Mouse (Mus musculus) left cerebral cortex, postnatal 36 days (tissue): Measurements from ENCODE around the gene Mmp14. TPM values are rescaled to one million over a fixed set of nuclear protein-coding genes. Genes with fewer than 3 reads are reported as not detected.

Experiments used
- DNase-seq, 2 experiments: peaks; one replicate each; pipeline ENCODE4 v3.0.0; 2021 to 2022; ENCODE audit warnings: low spot score in 2 of 2, mixed read lengths in 1 of 2
- intact Hi-C: fragments of 180-260 bp; cut with DNase I; formaldehyde crosslinking; loops from one replicate; pipeline ENCODE4 v1.15.1; 2025
- total RNA-seq, 2 experiments: library from RNA; stranded (reverse); gene quantifications; 2 replicates each; pipeline ENCODE4 v1.2.3; 2021

Gene Mmp14
- total RNA-seq, result 10 to 100 TPM in 1 of 2 experiments, 1 to 10 TPM in 1; 7.2 to 10.8 TPM

DNA sequence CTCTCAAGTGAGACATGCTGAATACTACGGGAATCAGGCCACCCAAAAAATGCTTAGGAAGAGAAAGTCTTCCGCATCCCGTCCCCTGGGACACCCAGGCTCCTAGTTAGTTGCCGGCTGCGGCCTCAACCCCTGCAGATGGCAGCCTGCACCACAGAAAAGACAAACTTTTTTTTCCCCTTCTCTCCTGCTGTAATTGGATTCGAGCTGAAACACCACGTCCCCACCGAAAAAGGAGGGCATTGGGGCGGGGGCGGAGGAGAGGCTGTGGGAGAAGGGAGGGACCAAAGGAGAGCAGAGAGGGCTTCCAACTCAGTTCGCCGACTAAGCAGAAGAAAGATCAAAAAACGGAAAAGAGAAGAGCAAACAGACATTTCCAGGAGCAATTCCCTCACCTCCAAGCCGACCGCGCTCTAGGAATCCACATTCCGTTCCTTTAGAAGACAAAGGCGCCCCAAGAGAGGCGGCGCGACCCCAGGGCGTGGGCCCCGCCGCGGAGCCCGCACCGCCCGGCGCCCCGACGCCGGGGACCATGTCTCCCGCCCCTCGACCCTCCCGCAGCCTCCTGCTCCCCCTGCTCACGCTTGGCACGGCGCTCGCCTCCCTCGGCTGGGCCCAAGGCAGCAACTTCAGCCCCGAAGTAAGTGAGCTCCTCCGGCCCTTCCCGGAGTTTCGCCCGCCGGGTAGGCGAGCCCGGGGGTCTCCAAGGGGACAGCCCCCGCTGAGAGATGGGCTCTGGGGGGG, at the start of gene Mmp14:
TSS of gene Mmp14 (plus strand) at position 279 of the 744 bp plus-strand sequence.
- intact Hi-C loops, result loop anchor here (2.0 kb wide), 1 partner anchor 17 kb away; no protein-coding TSS in a partner anchor
- DNase-seq, result peak; percentile 32 to 43

DNA sequence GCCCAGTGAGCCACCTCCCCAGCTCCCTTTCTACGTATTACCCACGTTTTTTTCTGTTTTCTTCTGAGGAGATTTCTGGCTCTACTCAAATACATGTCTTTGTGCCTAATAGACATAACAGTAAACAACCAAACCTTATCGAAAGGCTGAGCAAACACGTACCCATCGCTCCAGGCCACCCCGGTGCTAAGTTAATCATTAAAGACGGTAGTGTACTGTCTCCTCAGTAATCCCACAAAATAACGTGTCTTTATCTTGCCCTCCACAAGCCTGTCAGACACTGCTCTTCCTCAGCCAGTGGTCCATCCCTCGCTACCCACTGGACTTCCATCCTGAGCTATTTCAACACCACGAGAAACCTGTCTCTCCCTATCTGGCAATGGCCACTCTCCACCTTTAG, 49.6 kb upstream of the Mmp14 start:
- intact Hi-C loops, result no loop called here
- DNase-seq, result no peak

DNA sequence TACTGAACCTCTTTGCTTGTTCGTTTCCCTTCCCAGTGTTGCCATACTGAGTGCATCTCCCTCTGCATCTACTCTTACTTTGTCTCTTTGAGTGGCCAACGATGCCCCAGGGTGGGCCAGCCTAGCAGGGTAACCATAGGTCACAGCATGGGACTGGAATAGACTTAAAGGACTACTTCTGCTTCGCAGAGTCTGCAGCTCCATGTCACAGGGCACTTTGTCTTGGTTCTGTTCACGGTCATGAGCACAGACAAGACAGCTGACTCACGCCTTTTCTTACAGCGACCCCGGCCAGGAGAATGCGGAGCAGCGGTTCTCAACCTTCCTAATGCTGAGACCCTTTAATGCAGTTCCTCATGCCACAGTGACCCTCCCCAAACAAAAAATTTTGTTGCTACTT, 48.8 kb upstream of the Mmp14 start:
- intact Hi-C loops, result no loop called here
- DNase-seq, result no peak

DNA sequence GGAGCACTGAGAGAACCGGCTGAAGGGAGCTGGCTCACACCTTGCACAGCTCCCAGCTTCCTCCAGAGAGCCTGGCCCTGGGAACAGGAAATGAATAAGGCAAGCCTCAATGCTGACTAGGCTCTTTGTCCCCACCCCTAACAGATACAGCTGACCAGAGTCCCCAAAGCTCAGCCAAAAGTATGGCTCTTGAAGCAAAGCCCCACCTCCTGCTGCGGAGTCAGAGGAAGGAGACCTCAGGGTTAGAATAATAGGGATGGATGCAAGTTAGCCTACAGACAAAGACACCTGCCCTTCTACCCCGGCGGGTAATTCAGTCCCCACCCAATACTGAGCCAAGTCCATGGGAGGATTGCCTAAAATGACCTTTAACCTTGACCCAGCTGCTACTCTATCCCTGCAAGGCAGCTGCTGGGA, 48.0 kb upstream of the Mmp14 start:
- intact Hi-C loops, result no loop called here
- DNase-seq, result no peak

DNA sequence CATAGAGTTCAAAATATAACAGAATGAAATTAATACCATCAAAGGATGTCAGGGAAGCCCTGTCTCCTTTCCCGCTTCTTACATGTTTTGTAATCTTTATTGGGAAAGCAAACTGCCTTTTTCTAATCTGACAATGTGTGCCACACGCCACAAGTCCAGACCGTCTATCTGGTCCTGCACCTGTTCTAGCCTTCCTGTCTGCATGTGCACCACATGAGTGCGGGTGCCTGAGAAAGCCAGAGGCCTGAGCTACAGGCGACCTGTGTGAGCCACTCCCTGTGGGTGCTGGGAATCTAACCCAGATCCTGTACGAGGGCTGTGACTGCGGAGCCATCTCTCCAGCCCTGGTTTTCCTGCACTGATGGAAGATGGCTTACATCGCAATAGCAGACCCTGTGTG, 47.0 kb upstream of the Mmp14 start:
- intact Hi-C loops, result no loop called here
- DNase-seq, result no peak

DNA sequence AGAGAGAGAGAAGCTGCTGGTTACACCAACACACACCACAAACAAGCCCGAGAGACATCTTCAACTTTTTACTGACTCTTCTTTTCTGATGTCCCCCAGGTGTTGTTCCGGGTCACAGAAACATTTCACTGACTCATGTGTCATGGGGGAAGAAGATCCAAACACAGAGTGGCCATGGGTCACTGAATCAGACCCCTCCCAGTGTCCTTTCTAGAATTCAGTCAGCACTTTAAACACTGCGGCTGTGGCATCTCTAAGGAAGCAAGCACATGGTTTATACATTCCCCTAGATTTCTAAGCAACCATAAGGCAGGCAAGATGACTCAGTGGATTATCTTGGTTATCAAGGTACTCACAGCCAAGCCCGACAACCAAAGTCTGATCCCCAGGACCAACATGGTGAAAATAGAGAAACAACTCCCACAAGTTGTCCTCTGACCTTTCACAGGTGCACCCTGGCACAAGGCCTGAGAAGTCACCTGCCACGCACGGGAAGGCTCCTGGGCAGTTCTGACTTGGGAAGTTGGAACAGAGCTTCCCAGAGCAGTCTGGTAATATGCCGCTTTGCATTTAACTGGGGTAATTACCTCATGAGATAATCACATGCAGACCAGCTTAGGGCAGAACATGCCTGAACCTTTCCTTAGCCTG, 45.3 kb upstream of the Mmp14 start:
- no peak for DNase-seq
- intact Hi-C loops, result no loop called here

DNA sequence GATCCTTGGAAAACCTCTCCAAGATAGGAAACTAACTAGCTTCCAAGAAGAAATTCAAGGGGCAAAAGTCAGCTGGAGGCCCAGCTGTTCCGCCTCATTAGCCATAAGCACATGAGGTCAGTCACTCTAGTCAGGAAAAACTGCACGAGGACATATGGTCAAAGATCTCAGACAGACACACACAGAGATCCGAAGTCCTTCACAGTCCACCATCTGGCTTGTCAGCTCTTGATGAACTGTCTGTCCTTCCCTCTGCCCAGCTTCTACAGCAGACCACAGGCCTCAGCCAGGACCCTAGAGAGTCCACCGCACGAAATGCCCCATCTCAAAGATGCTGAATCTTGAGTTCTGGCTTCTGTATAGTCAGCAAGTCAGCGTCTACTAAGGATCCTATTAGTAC, 43.9 kb upstream of the Mmp14 start:
- intact Hi-C loops, result no loop called here
- no peak for DNase-seq

DNA sequence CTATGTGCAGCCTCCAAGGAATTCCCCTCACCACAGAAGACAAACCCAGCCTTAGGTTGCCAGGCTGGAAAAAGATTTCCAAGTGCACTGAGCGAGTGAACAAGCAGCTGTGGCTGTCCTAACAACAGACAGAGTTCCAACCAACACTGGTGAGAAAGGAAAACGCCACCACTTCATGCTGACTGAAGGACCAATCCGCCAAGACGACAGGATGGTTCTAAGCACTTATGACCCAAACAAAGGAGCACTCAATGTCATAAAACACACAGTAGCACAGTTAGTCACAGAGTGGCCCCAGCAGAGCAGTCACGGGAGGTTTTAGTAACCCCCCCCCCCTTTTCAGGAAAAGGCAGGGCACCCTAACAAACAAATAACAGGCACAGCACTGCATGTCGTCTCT, 40.6 kb upstream of the Mmp14 start:
- intact Hi-C loops, result no loop called here
- no peak for DNase-seq

DNA sequence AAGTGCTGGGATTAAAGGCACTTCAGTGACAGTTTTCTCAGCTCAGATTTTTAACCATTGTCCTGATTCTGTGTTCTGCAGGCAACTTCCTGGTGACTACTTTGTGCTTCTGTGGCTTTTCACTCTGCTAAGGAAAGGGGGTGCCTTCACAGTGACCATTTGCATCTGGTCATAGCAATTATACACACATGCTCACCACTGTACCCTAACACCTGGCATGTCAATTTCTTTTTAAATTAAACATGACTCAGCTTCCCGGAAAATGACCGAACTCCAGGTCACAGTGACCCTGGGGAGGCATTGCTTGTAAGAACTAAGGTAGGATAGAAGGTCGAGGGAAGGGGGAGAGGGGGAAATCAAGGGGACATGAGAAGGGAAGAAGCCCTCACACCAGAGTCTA, 37.6 kb upstream of the Mmp14 start:
- intact Hi-C loops, result no loop called here
- DNase-seq, result no peak

DNA sequence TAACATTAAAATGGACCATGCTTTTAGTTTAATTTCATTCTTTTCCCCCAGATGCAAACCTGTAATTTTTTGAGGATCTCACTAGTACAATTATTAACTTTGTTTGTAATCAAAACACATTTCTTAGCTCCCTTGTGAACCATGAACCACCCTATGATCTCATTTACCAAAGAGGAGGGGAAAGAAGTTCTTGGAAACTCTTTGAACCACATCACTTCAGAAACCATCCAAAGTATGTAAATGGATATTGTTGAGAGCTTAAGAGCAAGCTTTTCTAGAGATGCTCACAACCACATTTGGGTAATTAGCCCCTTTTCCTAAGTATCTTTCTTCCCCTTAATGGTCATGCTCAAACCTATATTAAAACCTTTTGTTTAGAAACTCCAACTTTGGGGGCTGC, 37.1 kb upstream of the Mmp14 start:
- DNase-seq, result no peak
- intact Hi-C loops, result no loop called here

DNA sequence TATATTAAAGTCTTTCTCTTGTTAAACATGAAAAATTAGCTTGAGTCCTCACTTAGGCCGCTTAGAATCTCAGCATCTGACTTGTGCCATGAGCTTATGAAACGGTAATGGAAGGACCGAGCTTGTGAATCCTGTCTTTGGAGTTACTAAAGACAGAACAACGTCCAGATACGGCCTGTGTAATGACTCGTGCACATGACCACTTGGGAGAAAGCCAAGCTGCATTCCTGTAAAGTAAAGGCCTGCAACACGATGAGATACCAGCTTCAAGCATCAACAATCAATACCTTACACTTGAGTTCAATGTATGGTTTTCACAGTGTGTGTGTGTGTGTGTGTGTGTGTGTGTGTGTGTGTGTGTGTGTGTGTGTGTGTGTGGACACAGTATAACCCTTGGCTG, 34.7 kb upstream of the Mmp14 start:
- intact Hi-C loops, result no loop called here
- no peak for DNase-seq

DNA sequence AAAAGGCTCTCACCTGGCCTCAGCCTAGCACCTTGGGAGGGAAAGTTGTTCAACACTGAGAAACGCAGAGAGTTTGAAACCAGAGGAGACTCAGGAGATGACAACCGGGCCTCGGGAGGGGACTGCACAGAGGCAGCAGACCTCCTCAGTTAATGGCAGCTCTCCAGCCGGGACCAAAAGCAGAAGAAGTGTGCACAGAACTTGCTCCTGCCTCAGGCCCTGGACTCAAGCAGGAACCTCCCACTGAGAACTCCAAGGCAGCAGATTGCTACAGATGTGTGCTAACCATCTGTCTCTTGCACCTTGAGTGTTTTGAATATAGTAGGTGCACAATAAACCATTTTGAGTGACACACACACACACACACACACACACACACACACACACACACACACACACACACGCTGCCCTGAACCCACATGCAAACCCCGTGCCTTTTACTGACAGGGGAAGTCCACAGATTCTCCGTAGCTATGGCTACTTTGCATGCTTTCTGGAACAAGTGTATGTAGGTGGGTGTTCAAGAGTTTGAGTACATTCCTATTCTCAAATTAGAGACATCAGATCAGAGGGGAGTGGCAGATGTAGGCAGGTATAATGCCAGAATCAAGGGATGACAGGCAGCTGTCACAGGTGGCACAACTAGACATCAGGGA, 33.4 kb upstream of the Mmp14 start:
- no peak for DNase-seq
- intact Hi-C loops, result no loop called here

DNA sequence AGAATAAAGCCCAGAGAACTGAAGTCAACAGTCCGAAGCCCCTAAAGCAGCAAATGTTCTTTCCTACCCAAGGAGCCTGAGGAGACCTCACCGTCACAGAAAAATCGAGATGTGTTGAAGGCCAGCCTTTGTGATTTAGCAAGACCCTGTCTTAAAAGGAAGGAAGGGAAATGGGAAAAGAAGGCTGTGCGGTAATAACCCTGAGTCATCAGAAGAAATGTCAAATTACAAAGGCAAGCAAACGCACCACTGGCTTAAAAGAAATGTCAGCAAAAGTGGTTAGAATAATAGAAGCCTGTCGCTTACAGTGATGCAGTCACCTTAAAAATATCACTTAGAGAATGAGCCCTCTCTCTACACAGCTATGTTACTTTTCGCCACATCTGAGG, 32.9 kb upstream of the Mmp14 start:
- no peak for DNase-seq
- intact Hi-C loops, result no loop called here

DNA sequence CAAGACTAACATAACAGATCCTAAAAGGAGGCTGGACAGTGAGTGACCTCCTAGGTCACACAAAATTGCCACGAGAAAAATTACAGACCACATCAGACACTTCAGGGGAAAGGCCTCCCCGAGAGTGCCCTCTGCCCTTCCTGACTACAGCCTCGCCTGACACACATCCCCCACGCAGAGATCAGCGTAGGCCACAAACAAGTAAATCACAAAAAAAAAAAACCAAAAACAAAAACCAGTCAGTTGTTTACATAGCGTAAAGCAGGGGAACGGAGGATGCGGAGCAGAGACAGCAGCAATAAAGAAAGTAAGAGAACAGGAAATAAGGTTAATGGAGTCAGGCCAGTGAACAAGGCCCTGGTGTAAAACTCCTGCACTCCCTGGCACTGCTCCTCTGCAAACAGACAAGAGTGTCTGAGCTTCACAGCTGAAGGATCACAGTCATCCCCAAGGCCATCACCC, 32.5 kb upstream of the Mmp14 start:
- intact Hi-C loops, result no loop called here
- no peak for DNase-seq

DNA sequence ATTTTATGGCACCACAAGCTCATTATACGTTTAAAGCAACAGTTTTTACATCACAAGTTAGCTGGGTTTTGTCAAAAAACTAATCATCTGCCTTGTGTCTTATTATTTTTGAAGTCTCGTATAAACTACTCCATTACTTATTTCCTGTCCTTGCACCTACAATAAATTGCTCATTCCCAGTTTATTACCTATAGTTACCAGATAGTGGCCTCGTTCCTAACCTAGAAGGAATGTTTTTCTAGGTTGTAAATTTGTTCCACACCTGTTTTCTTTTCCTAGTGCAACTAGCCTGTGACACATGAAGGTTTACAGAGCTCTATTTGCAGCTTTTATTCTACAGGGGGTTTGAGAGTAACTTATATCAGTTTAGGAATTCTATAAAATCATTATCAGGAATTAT, 29.7 kb upstream of the Mmp14 start:
- intact Hi-C loops, result no loop called here
- no peak for DNase-seq

DNA sequence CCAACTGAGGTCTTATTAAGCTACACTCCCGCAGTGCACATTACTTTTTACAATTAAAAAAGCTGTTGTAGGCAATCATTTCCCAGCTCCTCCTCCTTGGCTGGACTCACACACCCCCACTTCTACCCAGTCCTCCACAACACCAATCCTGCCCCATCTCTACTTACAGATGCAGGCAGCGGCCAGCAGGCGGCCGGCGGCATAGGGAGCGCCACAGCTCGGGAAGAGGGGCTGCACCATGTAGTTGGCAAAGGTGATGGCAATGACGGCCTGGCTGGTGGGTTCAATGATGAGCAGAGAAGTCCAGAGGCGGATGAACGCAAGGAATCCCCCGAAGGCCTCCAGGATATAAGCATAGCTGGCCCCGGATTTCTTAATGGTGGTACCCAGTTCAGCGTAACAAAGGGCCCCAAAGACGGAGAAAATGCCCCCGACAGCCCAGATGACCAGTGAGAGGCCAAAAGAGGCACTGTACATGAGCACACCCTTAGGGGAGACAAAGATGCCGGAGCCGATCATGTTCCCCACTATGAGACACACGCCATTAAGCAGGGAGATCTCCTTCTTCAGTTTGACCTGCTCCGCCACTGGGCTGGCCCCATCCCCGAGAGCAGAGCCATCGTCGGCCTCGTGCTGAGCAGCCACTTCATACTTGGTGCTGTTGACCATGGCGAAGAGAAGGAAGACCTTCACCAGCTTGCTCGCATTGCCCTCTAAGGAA, 22.9 kb upstream of the Mmp14 start:
- no peak for DNase-seq
- intact Hi-C loops, result no loop called here

DNA sequence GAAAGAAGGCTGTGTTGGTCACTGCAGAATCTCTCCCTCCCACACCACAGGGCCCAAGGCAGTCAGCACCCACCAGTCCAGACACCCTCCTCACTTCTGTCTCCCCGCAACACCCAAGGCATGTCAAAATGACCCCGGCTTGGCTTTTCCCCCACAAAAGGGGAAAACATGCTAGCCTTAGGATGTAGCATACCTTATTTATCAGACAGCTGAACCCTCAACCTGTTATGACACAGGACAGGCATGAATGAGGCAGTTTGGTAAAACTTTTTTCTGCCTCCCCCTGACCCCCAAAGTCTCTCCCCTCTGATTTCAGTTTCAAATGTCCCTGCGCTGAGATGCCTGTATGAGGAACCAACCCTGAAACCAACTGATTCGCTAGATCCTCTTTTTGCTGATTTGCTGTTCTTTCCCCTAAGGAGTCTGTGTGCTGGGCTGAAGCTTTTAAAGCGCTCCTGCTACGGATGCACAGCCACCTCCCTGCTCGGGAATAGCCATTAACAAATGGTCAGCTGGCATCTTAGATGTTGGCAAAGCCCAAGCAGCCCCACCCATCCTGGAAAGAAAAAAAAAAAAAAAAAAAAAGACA, 22.3 kb upstream of the Mmp14 start:
- intact Hi-C loops, result no loop called here
- no peak for DNase-seq

DNA sequence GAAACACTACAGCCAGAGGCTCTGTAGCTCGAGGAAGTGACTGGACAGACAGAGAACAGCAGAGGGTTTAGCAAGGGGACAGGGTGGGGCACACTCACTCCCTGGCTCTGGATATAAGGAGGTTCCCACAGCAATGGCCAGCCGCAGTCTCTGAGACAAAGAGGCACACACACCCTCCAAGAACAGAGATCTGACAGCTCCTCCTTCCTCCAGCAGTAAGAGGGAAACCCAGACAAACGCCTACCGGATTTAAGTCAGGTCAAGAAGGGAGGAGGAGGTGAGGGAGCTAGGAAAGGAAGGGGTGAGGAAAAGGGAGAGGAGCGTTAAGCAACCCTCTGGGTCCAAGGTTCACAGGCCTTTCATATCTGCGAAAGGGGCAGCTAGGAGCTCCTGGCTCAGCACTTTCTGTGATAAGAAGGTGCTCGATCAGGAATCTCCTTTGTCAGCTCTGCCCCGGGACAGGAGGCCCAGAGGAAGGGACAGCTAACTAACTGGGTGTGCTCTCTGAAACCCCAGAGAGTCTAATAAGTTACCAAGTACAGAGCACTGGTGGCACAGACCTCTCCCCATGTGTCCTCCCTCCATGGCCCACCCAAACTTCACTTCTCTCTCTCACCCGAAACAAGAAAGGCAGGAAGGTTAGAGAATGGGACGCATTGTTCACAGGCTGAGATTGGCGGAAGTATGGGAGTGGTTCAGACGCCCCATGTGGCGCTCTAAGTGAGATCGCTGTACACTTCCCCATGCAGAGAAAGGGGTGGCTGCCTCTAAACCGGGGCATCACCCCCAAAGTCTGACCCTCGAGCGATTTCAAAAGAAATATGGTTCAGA, 21.2 kb upstream of the Mmp14 start:
- DNase-seq, result no peak
- intact Hi-C loops, result loop anchor here (5.0 kb wide), 3 partner anchors 33 to 183 kb away; no protein-coding TSS in a partner anchor

DNA sequence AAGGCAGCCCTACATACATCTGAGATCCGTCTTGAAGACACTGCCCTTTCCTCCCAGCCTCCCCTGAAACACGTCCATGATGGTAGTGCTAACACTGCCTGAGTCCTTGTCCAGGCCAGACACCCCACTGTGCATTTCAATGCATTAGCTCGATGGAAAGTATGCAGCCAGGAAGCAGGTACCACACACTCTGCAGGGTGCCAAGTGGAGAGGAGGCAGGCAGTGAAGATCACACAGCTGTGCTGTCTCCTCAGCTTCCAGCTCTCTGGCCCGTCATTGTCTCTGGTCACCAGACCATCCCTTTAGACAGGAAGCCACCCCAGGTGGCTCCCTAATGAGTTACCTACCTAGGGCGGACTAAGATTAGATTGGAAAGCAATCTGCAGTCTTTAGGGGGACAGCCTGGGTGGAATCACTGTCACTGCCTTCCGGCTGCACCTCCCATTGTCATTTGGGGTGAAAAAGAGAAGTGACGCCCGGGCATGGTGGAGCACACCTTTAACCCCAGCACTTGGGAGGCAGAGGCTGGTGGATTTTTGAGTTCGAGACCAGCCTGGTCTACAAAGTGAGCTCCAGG, 19.3 kb upstream of the Mmp14 start:
- DNase-seq, result no peak
- intact Hi-C loops, result loop anchor here (5.0 kb wide), 3 partner anchors 35 to 185 kb away; no protein-coding TSS in a partner anchor
